Mouse (Mus musculus): ENCODE results near the gene Cyp4f37. TPM values are rescaled to one million over a fixed set of nuclear protein-coding genes. Genes with fewer than 3 reads are reported as not detected.

Cyp4f37 gene
- 1 to 10 TPM in 1 of 2 experiments, not detected in 1; 2.2 TPM for polyA plus RNA-seq (2017; shearing (Covaris generic))

GRCm38 (mm10) chr17:32621018-32621417, at the start of gene Cyp4f37:
Gene Cyp4f37 (plus strand): TSS chr17:32621309.

GRCm38 (mm10) chr17:32658712-32659111, 37.6 kb downstream of the Cyp4f37 start, which contains the start of gene Cyp4f40:
Gene Cyp4f40 (plus strand): TSS chr17:32658900.

GRCm38 (mm10) chr17:32685048-32685750, 64.1 kb downstream of the Cyp4f37 start, which contains the start of gene Cyp4f15:
Gene Cyp4f15 (plus strand): TSS chr17:32685627.

Other genes with a start within 250 kb of the Cyp4f37 start
- 10 to 100 TPM; 27.1 to 33.8 TPM for gene Wiz, start 231.9 kb upstream of the Cyp4f37 start, polyA plus RNA-seq (2017; shearing (Covaris generic))
- 100 to 1,000 TPM; 646 to 988 TPM for gene Rasal3, start 217.7 kb upstream of the Cyp4f37 start, polyA plus RNA-seq (2017; shearing (Covaris generic))
- 10 to 100 TPM; 80.6 to 97.0 TPM for gene Pglyrp2, start 197.1 kb upstream of the Cyp4f37 start, polyA plus RNA-seq (2017; shearing (Covaris generic))
- gene Cyp4f39, start 168.6 kb upstream of the Cyp4f37 start, polyA plus RNA-seq (2017; shearing (Covaris generic)) = under 1 TPM; 0.51 to 0.61 TPM
- gene Cyp4f17, start 115.3 kb upstream of the Cyp4f37 start, polyA plus RNA-seq (2017; shearing (Covaris generic)) = 1 to 10 TPM; 2.6 TPM
- gene Cyp4f16, start 84.8 kb upstream of the Cyp4f37 start, polyA plus RNA-seq (2017; shearing (Covaris generic)) = 10 to 100 TPM; 14.4 to 33.9 TPM
- gene Cyp4f40, start 37.6 kb downstream of the Cyp4f37 start, polyA plus RNA-seq (2017; shearing (Covaris generic)) = under 1 TPM in 1 of 2 experiments, not detected in 1; 0.17 TPM
- not detected for gene Cyp4f15, start 64.3 kb downstream of the Cyp4f37 start, polyA plus RNA-seq (2017; shearing (Covaris generic))
- gene Zfp871, start 167.0 kb downstream of the Cyp4f37 start, polyA plus RNA-seq (2017; shearing (Covaris generic)) = 10 to 100 TPM; 22.0 to 24.6 TPM
- gene Zfp811, start 188.6 kb downstream of the Cyp4f37 start, polyA plus RNA-seq (2017; shearing (Covaris generic)) = under 1 TPM in 1 of 2 experiments, not detected in 1; 0.75 TPM
- 10 to 100 TPM in 1 of 2 experiments, 1 to 10 TPM in 1; 9.8 to 14.2 TPM for gene Zfp799, start 209.0 kb downstream of the Cyp4f37 start, polyA plus RNA-seq (2017; shearing (Covaris generic))

Data from inflammation-experienced regulatory T-cells (primary cell).